Mouse (Mus musculus): ENCODE results near the gene Olfr196. TPM values are rescaled to one million over a fixed set of nuclear protein-coding genes. Genes with fewer than 3 reads are reported as not detected.

Olfr196 gene
- 0.14 TPM in 1 of 2 replicates, not detected in the other for polyA plus RNA-seq (2012; ENCODE audit: low replicate concordance)

DNA sequence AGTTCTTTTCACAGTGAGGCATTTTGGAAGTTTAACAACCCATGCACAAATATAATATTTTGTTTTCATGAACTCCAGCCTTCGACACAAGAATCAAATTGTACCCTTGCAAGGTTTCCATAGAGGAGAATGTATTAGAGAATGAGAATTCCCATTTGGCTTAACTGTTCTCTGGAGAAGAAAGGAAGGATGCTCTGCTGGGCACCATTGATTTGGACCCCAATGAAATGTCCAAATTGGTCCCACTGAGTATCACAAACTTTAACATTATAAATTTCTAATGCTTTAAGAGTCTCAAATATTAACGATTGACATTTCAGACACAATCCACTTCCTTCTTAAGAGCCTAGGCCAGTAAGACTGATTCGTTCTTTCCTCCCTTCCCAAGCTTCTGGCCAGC is at the start of gene Olfr196:
Olfr196 (minus strand) TSS at position 101 of the 400 bp plus-strand sequence.

DNA sequence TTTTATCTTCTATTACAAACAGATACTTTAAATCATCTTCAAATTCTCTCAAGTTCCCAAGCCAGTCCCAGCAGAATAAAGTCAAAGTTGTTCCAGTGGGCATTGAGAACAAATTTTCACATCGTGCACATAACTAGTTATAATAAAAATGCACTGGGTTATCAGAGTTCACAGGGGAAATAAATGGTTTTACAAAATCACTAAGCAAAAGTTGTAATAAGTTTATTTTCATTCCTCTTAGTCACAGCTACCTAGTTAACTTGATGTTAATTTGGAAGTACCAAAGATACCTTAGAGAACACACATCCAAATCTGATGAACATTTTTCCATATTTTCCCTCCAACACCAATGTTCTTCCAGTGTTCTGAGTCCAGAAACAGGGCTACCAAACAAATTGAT is 49.4 kb upstream of the Olfr196 start, which contains the start of gene Olfr199:
Olfr199 (minus strand) TSS at position 101 of the 400 bp plus-strand sequence.

DNA sequence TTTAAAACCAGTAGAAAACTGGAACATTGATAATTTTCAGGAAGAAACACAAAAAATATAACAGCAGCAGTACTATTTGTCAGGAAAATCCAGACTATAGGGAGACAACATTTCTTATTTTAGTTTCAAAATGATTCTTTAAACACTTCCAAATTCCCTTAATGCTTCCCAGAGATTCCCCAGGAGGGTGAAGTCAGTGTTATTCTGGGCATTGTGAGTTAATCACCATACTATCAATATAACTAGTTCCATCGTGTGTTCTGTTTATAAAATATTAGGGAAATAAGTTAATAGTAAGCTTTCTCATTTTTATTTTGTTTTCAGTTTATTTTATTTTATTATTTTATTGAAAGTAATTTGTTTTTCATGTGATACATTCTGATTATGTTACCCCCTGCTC is 33.2 kb upstream of the Olfr196 start, which contains the start of gene Olfr198:
Olfr198 (minus strand) TSS at position 101 of the 400 bp plus-strand sequence.

DNA sequence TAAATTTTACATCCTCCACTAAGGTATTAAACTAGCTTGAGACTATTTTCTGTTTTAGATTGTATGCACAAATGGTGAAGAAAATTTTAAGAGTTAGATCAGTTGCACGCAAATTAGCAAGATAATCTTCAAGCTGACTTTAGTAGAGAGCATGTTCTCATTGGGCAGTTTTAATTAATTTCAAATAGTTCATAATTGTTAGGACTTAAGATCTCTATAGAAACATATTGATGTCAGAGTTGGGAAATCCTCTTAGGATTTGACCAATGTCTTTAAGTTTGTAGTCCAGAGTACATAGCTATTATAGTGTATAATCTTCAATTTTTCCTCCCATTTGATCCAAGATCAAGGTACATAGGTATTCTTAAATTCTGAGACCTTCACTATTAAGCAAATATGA is 23.5 kb downstream of the Olfr196 start, which contains the start of gene Olfr195:
Olfr195 (plus strand) TSS at position 301 of the 400 bp plus-strand sequence.

GRCm38 (mm10) chr16:59120969-59121368 is 49.3 kb downstream of the Olfr196 start, which contains the start of gene Olfr194:
Gene Olfr194, minus strand, starts transcription at chr16:59121069.

Other genes with a start within 250 kb of the Olfr196 start
- gene Olfr181, start 241.7 kb downstream of the Olfr196 start, polyA plus RNA-seq (2012; ENCODE audit: low replicate concordance), result not detected in 2 replicates
- gene Olfr180, start 241.1 kb downstream of the Olfr196 start, polyA plus RNA-seq (2012; ENCODE audit: low replicate concordance), result not detected in 2 replicates
- not detected in 2 replicates for gene Olfr183, start 175.1 kb downstream of the Olfr196 start, polyA plus RNA-seq (2012; ENCODE audit: low replicate concordance)
- gene Olfr186, start 140.2 kb downstream of the Olfr196 start, polyA plus RNA-seq (2012; ENCODE audit: low replicate concordance), result not detected in 2 replicates
- gene Olfr187, start 130.7 kb downstream of the Olfr196 start, polyA plus RNA-seq (2012; ENCODE audit: low replicate concordance), result not detected in 2 replicates
- gene Olfr190, start 92.4 kb downstream of the Olfr196 start, polyA plus RNA-seq (2012; ENCODE audit: low replicate concordance), result not detected in 2 replicates
- gene Olfr191, start 80.6 kb downstream of the Olfr196 start, polyA plus RNA-seq (2012; ENCODE audit: low replicate concordance), result not detected in 2 replicates
- gene Olfr193, start 58.6 kb downstream of the Olfr196 start, polyA plus RNA-seq (2012; ENCODE audit: low replicate concordance), result not detected in 2 replicates
- not detected in 2 replicates for gene Olfr194, start 49.4 kb downstream of the Olfr196 start, polyA plus RNA-seq (2012; ENCODE audit: low replicate concordance)
- gene Olfr195, start 23.4 kb downstream of the Olfr196 start, polyA plus RNA-seq (2012; ENCODE audit: low replicate concordance), result not detected in 2 replicates
- not detected in 2 replicates for gene Olfr198, start 33.1 kb upstream of the Olfr196 start, polyA plus RNA-seq (2012; ENCODE audit: low replicate concordance)
- not detected in 2 replicates for gene Olfr199, start 49.3 kb upstream of the Olfr196 start, polyA plus RNA-seq (2012; ENCODE audit: low replicate concordance)
- gene Olfr201, start 102.2 kb upstream of the Olfr196 start, polyA plus RNA-seq (2012; ENCODE audit: low replicate concordance), result not detected in 2 replicates
- not detected in 2 replicates for gene Olfr202, start 116.3 kb upstream of the Olfr196 start, polyA plus RNA-seq (2012; ENCODE audit: low replicate concordance)
- not detected in 2 replicates for gene Olfr203, start 128.4 kb upstream of the Olfr196 start, polyA plus RNA-seq (2012; ENCODE audit: low replicate concordance)
- not detected in 2 replicates for gene Olfr204, start 147.8 kb upstream of the Olfr196 start, polyA plus RNA-seq (2012; ENCODE audit: low replicate concordance)
- not detected in 2 replicates for gene Olfr205, start 160.7 kb upstream of the Olfr196 start, polyA plus RNA-seq (2012; ENCODE audit: low replicate concordance)
- gene Olfr206, start 178.8 kb upstream of the Olfr196 start, polyA plus RNA-seq (2012; ENCODE audit: low replicate concordance), result not detected in 2 replicates
- gene Olfr209, start 193.5 kb upstream of the Olfr196 start, polyA plus RNA-seq (2012; ENCODE audit: low replicate concordance), result not detected in 2 replicates
- gene Gabrr3, start 236.9 kb upstream of the Olfr196 start, polyA plus RNA-seq (2012; ENCODE audit: low replicate concordance), result 0.09 TPM in 1 of 2 replicates, not detected in the other

Data from leukemia stem cell, adult 10-12 weeks (primary cell).